Mouse (Mus musculus) lung, embryonic 15.5 days (tissue): ENCODE results near the gene Fam213a. TPM values are rescaled to one million over a fixed set of nuclear protein-coding genes. Genes with fewer than 3 reads are reported as not detected.
A peak's percentile ranks its signal among the peaks of the same experiment; 100 is the strongest.

Experiments used
- ATAC-seq: fragments of 200-750 bp; cut with Nextera tagmentation; 2 replicates; pipeline ENCODE4 v1.8.0; 2017; ENCODE audit warnings: moderate number of reproducible peaks, borderline replicate concordance; ENCODE audit not compliant: low FRiP score, low TSS enrichment; ENCODE audit errors: extremely low read depth
- H3K27ac ChIP-seq: fragments of 300-500 bp; sonication (generic); 2 replicates; pipeline ENCODE4 v1.5.1; 2015; ENCODE audit warnings: moderate library complexity, mild to moderate bottlenecking, inconsistent platforms
- H3K27me3 ChIP-seq: fragments of 300-500 bp; sonication (generic); 2 replicates; pipeline ENCODE4 v1.6.1; 2015; ENCODE audit warnings: inconsistent platforms
- H3K36me3 ChIP-seq: fragments of 300-500 bp; sonication (generic); 2 replicates; pipeline ENCODE4 v1.6.1; 2015; ENCODE audit warnings: inconsistent platforms
- H3K4me1 ChIP-seq: fragments of 300-500 bp; sonication (generic); 2 replicates; pipeline ENCODE4 v1.6.1; 2015; ENCODE audit warnings: inconsistent platforms
- H3K4me2 ChIP-seq: fragments of 300-500 bp; sonication (generic); 2 replicates; pipeline ENCODE4 v1.6.1; 2015; ENCODE audit warnings: inconsistent platforms, mild to moderate bottlenecking, moderate library complexity
- H3K4me3 ChIP-seq: fragments of 300-500 bp; sonication (generic); 2 replicates; pipeline ENCODE4 v1.5.1; 2015; ENCODE audit warnings: mild to moderate bottlenecking, inconsistent platforms
- H3K9ac ChIP-seq: fragments of 300-500 bp; sonication (generic); 2 replicates; pipeline ENCODE4 v1.6.1; 2015; ENCODE audit warnings: inconsistent platforms
- H3K9me3 ChIP-seq: fragments of 300-500 bp; sonication (generic); 2 replicates; pipeline ENCODE4 v1.6.1; 2016; ENCODE audit warnings: inconsistent platforms
- WGBS: fragments of 180-500 bp; shearing (Covaris S2); methylation state at CpG from one replicate; pipeline ENCODE4 v1.1.7; 2015; 5-methylcytosine and 5-hydroxymethylcytosine counted together
- polyA plus RNA-seq: library from polyadenylated mRNA; unstranded; fragments of >200 nt; fragmentation: Nextera tagmentation; extraction: Ambion mirVana; gene quantifications from 2 replicates; pipeline ENCODE4 v1.2.1, GENCODE M21; 2015

Fam213a gene
- polyA plus RNA-seq, 1 experiment from 2014 or later, result 147 TPM

DNA sequence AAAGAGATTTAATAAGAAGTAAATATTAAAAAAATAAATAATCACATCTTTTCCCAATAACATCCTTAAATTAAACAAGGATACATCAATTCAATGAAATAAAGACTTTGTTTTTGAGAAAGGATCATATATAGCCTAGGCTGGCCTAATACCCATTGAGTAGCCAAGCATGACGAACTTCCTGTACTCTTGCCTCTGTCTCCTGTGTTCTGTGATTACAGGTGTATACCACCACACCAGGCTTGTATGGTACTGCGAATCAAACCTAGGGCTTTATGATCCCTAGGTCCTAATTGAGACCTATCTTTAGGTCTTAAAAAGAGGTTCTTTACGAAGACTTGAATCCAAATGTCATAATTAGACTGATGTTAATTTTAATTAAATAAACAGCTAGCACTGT is 7.7 kb upstream of the Fam213a start:
- no peak overlapping the region for H3K4me2 ChIP-seq
- H3K9ac ChIP-seq, result no peak overlapping the region
- no peak overlapping the region for H3K4me3 ChIP-seq
- ATAC-seq, result no peak
- H3K9me3 ChIP-seq, result no peaks in the 10 kb centered on the region
- H3K4me1 ChIP-seq, result peaks cover 13% of the 10 kb centered on the region
- H3K27ac ChIP-seq, result no peak overlapping the region
- H3K36me3 ChIP-seq, result no peaks in the 10 kb centered on the region
- WGBS, result 89% methylated on average over 3 of the region's 3 CpGs
- H3K27me3 ChIP-seq, result no peaks in the 10 kb centered on the region

DNA sequence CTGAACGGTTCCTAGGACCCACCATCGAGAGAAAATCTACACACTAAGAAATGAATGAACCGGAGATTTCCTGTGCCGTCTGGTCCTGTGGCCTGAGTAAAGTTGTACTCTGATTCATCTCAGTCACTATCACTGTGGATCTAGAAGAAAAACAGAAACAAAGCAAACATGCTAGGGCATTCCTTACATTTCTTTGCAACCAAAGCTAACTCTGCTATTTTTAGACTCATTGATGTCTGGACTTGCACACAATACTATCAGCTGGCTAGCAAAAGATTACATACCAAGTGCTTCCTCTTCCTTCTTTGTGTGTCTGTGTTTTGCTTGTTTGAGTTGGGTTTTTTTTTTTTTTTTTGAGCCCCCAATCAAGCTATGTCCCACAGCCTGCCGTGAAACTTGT is 3.9 kb upstream of the Fam213a start:
- ATAC-seq, result no peak

DNA sequence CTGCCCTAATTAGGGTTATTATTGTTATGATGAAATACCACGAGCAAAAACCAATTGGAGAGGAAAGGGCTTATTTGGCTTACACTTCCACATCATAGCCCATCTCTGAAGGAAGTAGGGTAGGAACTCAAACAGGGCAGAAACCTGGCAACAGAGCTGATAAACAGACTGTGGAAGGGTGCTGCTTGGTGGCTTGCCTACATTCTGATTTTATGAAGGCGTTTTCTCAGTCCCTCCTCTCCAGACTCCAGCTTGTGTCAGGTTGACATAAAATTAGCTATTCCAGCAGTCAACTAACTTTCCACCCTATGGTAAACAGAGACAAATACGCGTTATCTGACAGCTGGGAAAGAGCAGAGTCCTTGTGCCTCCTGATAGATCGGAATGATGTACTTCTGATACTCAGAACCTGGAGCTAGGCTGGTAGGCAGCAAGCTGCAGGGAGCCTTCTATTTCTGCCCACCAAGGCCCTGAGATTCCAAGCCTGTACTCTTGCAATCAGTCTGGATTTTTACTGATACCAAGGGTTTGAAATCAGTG is 1.2 kb upstream of the Fam213a start:
- ATAC-seq, result no peak
- Histone ChIP-seq H3K27ac (no peak overlapping the region), H3K27me3 (no peaks in the 10 kb centered on the region), H3K36me3 (no peaks in the 10 kb centered on the region), H3K9ac (no peak overlapping the region), H3K4me3 (no peak overlapping the region), H3K4me2 (no peak overlapping the region), H3K4me1 (peaks cover 27% of the 10 kb centered on the region), H3K9me3 (no peaks in the 10 kb centered on the region)
- 66% methylated on average over 5 of the region's 5 CpGs for WGBS

More for the DNA sequence above, 3.9 kb upstream of the Fam213a start:
- H3K9ac ChIP-seq, result no peak overlapping the region
- 21% methylated on average over 5 of the region's 5 CpGs for WGBS
- no peaks in the 10 kb centered on the region for H3K36me3 ChIP-seq
- no peak overlapping the region for H3K4me3 ChIP-seq
- peaks cover 24% of the 10 kb centered on the region for H3K4me1 ChIP-seq
- H3K27ac ChIP-seq, result peak overlapping the region; percentile 12; the same call in 1 of the 2 replicates
- no peaks in the 10 kb centered on the region for H3K27me3 ChIP-seq
- no peak overlapping the region; the same call in 1 of the 2 replicates for H3K4me2 ChIP-seq
- H3K9me3 ChIP-seq, result no peaks in the 10 kb centered on the region

DNA sequence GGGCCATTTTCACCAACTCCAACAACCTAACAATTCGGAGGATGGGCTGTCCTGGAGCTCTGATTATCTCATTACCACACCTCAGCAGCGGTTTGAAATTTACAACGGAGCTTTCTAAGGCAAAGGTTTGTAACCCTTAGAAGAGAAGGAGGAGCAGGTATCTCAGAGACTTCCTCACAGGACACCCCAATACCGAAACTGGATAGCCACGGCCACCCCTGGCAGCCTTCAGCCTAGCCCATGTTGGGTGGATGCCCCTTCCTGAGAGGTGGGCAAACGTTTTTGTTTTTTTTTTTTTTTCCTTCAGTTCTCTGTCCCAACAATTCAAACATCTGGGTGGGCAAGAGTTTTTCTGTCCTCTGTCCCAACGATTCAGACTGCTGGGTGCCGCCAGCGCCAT is 445 bp downstream of the Fam213a start:
- H3K27ac ChIP-seq, result no peak overlapping the region
- no peaks in the 10 kb centered on the region for H3K36me3 ChIP-seq
- H3K4me3 ChIP-seq, result peak overlapping the region; percentile 67
- H3K9me3 ChIP-seq, result no peaks in the 10 kb centered on the region
- ATAC-seq, result no peak
- peak overlapping the region; percentile 68 for H3K9ac ChIP-seq
- WGBS, result 11% methylated on average over 9 of the region's 9 CpGs
- H3K4me1 ChIP-seq, result peaks cover 37% of the 10 kb centered on the region
- peak overlapping the region; percentile 94 for H3K4me2 ChIP-seq
- H3K27me3 ChIP-seq, result no peaks in the 10 kb centered on the region

DNA sequence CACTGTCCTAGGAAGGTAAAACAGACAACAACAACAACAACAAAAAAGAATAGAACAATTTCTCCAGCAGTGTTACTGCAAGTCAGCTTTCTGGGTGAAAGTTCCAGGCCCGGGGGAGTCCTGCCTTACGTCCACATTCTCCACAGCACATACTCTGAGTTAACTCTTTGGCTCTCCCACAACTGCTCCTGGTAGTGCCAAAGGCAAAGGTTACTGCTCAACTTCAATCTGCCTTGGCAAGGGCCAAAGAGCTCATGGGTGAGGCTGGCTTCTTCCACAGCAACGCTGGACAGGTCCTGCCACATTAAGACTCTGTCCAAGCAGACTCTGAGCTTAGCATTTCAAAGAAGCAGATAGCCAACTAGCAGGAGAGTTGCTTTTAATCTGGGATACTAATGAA is 1.7 kb downstream of the Fam213a start:
- peaks cover 38% of the 10 kb centered on the region for H3K4me1 ChIP-seq
- H3K4me3 ChIP-seq, result no peak overlapping the region
- no peaks in the 10 kb centered on the region for H3K9me3 ChIP-seq
- 59% methylated on average over 3 of the region's 3 CpGs for whole genome bisulfite sequencing
- H3K27ac ChIP-seq, result no peak overlapping the region
- H3K27me3 ChIP-seq, result no peaks in the 10 kb centered on the region
- no peak overlapping the region for H3K9ac ChIP-seq
- H3K36me3 ChIP-seq, result no peaks in the 10 kb centered on the region
- ATAC-seq, result no peak
- no peak overlapping the region for H3K4me2 ChIP-seq

DNA sequence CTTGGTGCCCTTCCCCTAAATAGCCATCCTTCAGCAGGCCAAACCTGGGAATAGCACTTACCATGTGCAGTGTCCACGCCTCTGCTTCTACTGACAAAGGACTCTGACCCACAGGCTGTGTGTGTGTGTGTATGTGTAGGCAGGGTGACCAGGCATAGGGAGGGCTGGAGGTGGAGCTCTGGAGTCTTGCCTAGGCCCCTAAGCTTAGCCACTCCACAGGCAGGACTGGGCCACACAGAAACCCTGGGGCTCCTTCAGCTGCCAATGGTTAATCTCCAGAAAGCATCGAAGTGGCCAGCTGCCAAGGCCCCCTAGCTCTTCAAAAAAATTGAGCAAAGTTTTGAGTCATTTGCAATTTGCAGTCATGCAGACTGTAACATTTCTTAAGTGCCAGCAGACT is 5.5 kb downstream of the Fam213a start:
- Histone ChIP-seq H3K4me2 (peak overlapping the region; percentile 38), H3K36me3 (no peaks in the 10 kb centered on the region), H3K27me3 (no peaks in the 10 kb centered on the region), H3K9me3 (no peaks in the 10 kb centered on the region), H3K4me3 (no peak overlapping the region), H3K27ac (peak overlapping the region; percentile 91), H3K4me1 (peaks cover 64% of the 10 kb centered on the region), H3K9ac (no peak overlapping the region)
- WGBS, result 10% methylated on average over 2 of the region's 2 CpGs
- ATAC-seq, result peak; percentile 92

DNA sequence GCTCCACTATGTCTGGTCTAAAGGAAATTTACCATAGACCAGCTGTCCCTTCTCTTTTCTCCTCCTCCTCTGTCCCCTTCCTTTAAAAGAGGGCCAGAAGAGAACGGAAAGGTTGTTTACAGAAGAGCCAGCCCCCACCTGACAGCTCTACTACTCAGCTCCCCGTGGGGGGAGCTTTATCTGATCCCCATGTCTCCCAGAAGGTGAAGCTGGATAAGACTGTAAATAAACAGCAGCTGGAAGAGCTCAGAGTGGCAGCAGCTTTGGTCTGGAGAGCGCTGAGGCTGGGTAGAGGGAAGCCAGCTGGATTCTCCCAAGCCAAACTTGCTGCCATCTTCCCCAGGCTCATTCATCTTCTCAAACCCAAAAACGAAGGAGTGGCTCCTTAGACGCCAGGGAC is 5.9 kb downstream of the Fam213a start:
- H3K4me3 ChIP-seq, result no peak overlapping the region
- peak; percentile 91 for ATAC-seq
- H3K4me1 ChIP-seq, result peaks cover 61% of the 10 kb centered on the region
- H3K9ac ChIP-seq, result no peak overlapping the region
- WGBS, result 8% methylated on average over 5 of the region's 5 CpGs
- no peaks in the 10 kb centered on the region for H3K9me3 ChIP-seq
- peak overlapping the region; percentile 91 for H3K27ac ChIP-seq
- H3K4me2 ChIP-seq, result peak overlapping the region; percentile 38
- H3K27me3 ChIP-seq, result no peaks in the 10 kb centered on the region
- no peaks in the 10 kb centered on the region for H3K36me3 ChIP-seq

DNA sequence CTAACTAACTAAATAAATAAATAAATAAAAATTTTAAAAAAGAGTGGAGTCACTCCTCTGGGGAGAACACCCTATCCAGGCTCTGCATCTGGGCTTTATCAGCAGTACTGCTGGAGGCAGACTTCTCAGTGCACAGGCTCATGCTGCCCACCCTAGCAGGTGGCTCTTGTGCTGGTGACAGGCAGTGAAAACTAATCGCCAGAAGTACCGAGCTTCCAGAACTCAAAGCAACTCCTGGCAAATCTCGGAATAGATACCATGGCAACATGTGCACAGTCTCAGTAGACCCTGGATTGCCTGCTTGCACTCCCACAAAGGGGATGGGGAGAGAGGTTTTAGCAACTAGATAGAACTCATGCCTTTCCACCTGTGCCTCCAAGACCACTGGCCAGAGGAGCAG is 6.7 kb downstream of the Fam213a start:
- Histone ChIP-seq H3K4me3 (0 out of 2 replicates have a peak overlapping the region, but pooled peaks have one; percentile 17), H3K27ac (peak overlapping the region; percentile 91), H3K9me3 (no peaks in the 10 kb centered on the region), H3K9ac (no peak overlapping the region), H3K4me1 (peaks cover 63% of the 10 kb centered on the region), H3K36me3 (no peaks in the 10 kb centered on the region), H3K4me2 (peak overlapping the region; percentile 38), H3K27me3 (no peaks in the 10 kb centered on the region)
- 30% methylated on average over 3 of the region's 3 CpGs for WGBS
- no peak for ATAC-seq

DNA sequence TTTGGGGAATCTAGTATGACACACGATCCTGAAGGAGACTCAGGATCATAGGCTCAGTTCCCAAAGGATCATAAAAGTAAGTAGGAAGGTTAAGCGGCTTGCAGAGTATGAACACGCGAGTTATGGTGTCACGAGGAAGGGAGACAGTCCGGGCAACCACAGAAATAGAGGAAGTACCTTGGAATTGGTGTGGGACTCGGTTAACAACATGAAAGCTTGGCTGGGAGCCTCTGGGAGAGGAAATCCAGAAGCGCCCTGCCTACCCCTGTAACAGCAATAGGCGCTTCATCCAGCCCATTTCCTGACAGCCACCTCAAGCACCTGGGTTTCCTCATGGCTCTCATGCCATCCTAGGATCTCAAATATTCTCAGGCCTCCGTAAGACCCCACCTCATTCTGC is 7.3 kb downstream of the Fam213a start:
- Histone ChIP-seq H3K27me3 (no peaks in the 10 kb centered on the region), H3K36me3 (no peaks in the 10 kb centered on the region), H3K9me3 (no peaks in the 10 kb centered on the region), H3K4me1 (peaks cover 61% of the 10 kb centered on the region), H3K4me2 (peak overlapping the region; percentile 38; the same call in 1 of the 2 replicates), H3K27ac (no peak overlapping the region), H3K9ac (no peak overlapping the region), H3K4me3 (no peak overlapping the region)
- no peak for ATAC-seq
- WGBS, result 82% methylated on average over 10 of the region's 10 CpGs

DNA sequence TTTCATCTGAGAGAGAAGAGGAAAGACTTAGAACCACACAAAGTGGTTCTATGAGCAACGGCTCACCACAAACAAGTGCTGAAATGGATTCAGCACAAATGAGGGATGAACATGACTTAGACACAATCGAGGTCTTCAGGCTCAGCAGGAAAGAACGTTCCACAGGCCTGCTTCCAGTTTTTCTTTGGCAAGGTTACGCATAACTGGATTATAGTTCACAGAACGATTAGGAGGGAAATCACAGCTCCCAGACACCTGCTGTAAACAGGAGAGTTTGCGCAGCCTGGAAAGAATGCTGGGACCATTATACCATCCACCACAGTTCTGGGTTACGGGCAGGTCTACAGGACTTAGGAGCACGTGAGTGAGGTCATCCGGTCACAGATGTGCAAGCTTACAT is 7.9 kb downstream of the Fam213a start:
- H3K27me3 ChIP-seq, result no peaks in the 10 kb centered on the region
- no peak for ATAC-seq
- H3K9me3 ChIP-seq, result no peaks in the 10 kb centered on the region
- no peak overlapping the region for H3K4me3 ChIP-seq
- H3K36me3 ChIP-seq, result 0 out of 2 replicates have a peak, but pooled peaks cover 2% of the 10 kb centered on the region
- H3K9ac ChIP-seq, result no peak overlapping the region
- H3K27ac ChIP-seq, result no peak overlapping the region
- 74% methylated on average over 9 of the region's 9 CpGs for WGBS
- peaks cover 61% of the 10 kb centered on the region for H3K4me1 ChIP-seq
- no peak overlapping the region for H3K4me2 ChIP-seq

DNA sequence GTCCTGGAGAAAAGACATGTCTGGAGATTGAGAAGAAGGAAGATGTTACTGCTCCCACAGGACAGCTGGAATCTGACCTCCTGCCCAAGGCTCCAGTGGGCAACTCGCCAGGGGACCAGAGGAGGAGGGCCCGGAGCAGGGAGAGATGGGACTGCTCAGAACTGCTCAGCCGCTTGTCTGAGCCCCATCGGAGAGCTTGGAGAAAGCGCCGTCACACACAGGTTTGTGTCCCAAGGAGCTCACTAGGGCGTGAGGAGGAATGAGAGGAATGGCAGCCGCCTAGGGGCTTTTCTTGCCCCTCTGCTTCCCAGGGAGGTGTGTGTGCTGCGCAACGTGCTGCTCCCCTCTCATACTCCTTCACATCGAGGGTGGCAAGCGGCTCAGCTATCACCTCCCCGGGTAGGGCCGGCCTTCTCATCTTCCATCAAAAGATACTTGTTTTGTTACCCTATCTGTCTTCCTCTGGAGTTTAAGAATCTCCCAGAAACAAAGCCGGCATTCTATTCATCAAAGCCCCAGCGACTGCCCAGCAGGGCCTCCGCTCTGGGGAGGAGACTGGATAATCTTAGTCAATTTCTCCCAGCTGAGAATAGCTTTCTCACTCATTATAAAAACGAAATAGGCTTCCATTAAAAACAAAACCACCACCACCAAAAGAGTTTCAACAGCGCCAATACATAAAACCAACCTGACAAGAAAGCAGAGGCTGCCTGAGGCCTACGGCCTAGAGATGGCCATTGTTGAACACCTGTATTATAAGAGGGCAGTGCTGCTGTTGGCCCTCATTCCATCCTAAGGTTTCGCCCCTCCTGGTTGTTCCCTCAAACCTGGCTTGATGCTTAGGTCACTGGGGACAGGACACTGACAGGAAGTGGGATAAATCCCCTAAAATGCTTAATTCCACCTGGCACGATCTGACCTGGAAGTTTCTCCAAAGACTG is 9.1 kb downstream of the Fam213a start:
- Histone ChIP-seq H3K4me1 (peaks cover 61% of the 10 kb centered on the region), H3K9ac (peak overlapping the region; percentile 37; the same call in 1 of the 2 replicates), H3K27ac (peak overlapping the region; percentile 86), H3K36me3 (0 out of 2 replicates have a peak, but pooled peaks cover 4% of the 10 kb centered on the region), H3K27me3 (no peaks in the 10 kb centered on the region), H3K9me3 (no peaks in the 10 kb centered on the region), H3K4me3 (peak overlapping the region; percentile 32), H3K4me2 (peak overlapping the region; percentile 54)
- 20% methylated on average over 22 of the region's 22 CpGs for WGBS
- ATAC-seq, result no peak; the same call in 1 of the 2 replicates

DNA sequence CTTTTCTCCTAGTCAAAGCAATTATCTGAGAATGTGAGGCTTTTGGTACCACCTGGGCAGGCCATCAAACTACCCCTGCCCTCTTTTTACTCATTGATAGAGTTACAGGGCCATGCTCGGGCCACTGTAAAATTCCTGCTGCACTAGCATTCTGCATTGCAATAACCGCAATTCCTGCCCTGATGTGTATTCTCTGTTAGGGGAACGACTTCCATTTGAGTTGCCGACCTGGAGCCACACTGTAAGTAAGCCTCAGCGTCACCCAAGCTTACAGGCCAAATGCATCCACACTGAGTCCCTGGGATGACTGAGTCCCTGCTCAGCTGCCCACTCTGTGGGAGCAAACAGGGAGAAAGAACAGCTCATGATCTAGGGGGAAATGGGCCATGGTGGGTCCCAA is 12.0 kb downstream of the Fam213a start:
- H3K4me2 ChIP-seq, result no peak overlapping the region
- ATAC-seq, result no peak

More for the DNA sequence above, 12.0 kb downstream of the Fam213a start:
- Histone ChIP-seq H3K27me3 (no peaks in the 10 kb centered on the region), H3K9ac (no peak overlapping the region), H3K4me1 (peaks cover 36% of the 10 kb centered on the region), H3K4me3 (no peak overlapping the region), H3K27ac (no peak overlapping the region), H3K9me3 (no peaks in the 10 kb centered on the region), H3K36me3 (peaks cover 14% of the 10 kb centered on the region; the same call in 1 of the 2 replicates)
- WGBS, result 81% methylated on average over 5 of the region's 5 CpGs
